Mouse (Mus musculus) CH12.LX (cell line): ENCODE results near the gene Dnajc6. TPM values are rescaled to one million over a fixed set of nuclear protein-coding genes. Genes with fewer than 3 reads are reported as not detected.

ENCODE experiments used
- DNase-seq: peaks from one replicate; pipeline ENCODE4 v3.0.0-alpha.2; 2013; ENCODE audit errors: extremely low read depth
- H3K27ac ChIP-seq: 2 replicates; pipeline ENCODE4 v1.5.1; 2012; ENCODE audit warnings: low read depth, mild to moderate bottlenecking, control low read depth, moderate library complexity; ENCODE audit not compliant: insufficient read depth
- H3K27me3 ChIP-seq: replicated peaks from 2 replicates; pipeline ENCODE3; 2012; ENCODE audit warnings: inconsistent platforms
- H3K36me3 ChIP-seq, 2 experiments: replicated peaks in 1 of 2; 2 replicates each; pipeline versions ENCODE3 to v1.6.1; 2012; ENCODE audit warnings: inconsistent platforms in 1 of 2, low read length in 1 of 2, mild to moderate bottlenecking in 1 of 2, mixed read lengths in 1 of 2, moderate library complexity in 1 of 2; ENCODE audit not compliant: control insufficient read depth in 1 of 2, insufficient read depth in 1 of 2
- H3K4me1 ChIP-seq, 2 experiments: 2 replicates each; pipeline ENCODE4 v1.6.1; 2012; ENCODE audit warnings: inconsistent platforms in 1 of 2, moderate library complexity in 1 of 2; ENCODE audit not compliant: insufficient read depth in 2 of 2, control insufficient read depth in 1 of 2
- H3K4me2 ChIP-seq: 2 replicates; pipeline ENCODE4 v1.6.1; 2012; ENCODE audit warnings: low read depth, mild to moderate bottlenecking, control low read depth; ENCODE audit not compliant: poor library complexity, insufficient read depth, severe bottlenecking
- H3K4me3 ChIP-seq, 3 experiments: fragments of 150-350 bp in 1 of 3; sonication (generic) in 1 of 3; replicated peaks in 1 of 3; 2 replicates each; pipeline versions ENCODE3 to v1.5.1; 2011 to 2012; ENCODE audit warnings: low read depth in 2 of 3, low read length in 2 of 3, mild to moderate bottlenecking in 2 of 3, moderate library complexity in 2 of 3, control low read depth in 1 of 3, improper control_type of control experiment in 1 of 3, inconsistent platforms in 1 of 3, mixed read lengths in 1 of 3; ENCODE audit not compliant: poor library complexity in 1 of 3
- H3K79me2 ChIP-seq: replicated peaks from 2 replicates; pipeline ENCODE4 v1.6.1; 2012; ENCODE audit warnings: mild to moderate bottlenecking, moderate library complexity; ENCODE audit not compliant: control insufficient read depth, poor library complexity, insufficient read depth, severe bottlenecking; ENCODE audit errors: extremely low read depth
- H3K9ac ChIP-seq: 2 replicates; pipeline ENCODE4 v1.6.1; 2012; ENCODE audit warnings: low read depth, mild to moderate bottlenecking, control low read depth, moderate library complexity; ENCODE audit not compliant: insufficient read depth
- H3K9me3 ChIP-seq: replicated peaks from 2 replicates; pipeline ENCODE3; 2012; ENCODE audit warnings: low read length, inconsistent platforms, mixed read lengths
- CHD2 ChIP-seq: IDR thresholded peaks from 2 replicates; pipeline ENCODE4 v1.6.1; 2011; ENCODE audit warnings: low read length, improper control_type of control experiment
- CTCF ChIP-seq, 2 experiments: IDR thresholded peaks in 1 of 2; conservative IDR thresholded peaks in 1 of 2; 2 replicates each; pipeline ENCODE4 v1.5.1; 2011 to 2012; ENCODE audit warnings: low read depth in 2 of 2, low read length in 2 of 2, improper control_type of control experiment in 1 of 2, inconsistent platforms in 1 of 2, mild to moderate bottlenecking in 1 of 2, moderate library complexity in 1 of 2
- E2F4 ChIP-seq: IDR thresholded peaks from 2 replicates; pipeline ENCODE4 v1.6.1; 2011; ENCODE audit warnings: low read depth, low read length, improper control_type of control experiment; ENCODE audit not compliant: insufficient replicate concordance
- ELF1 ChIP-seq: IDR thresholded peaks from 2 replicates; pipeline ENCODE4 v1.6.1; 2014; ENCODE audit warnings: low read depth, mild to moderate bottlenecking, inconsistent platforms, low read length, improper control_type of control experiment
- EP300 ChIP-seq: IDR thresholded peaks from 2 replicates; pipeline ENCODE4 v1.6.1; 2011; ENCODE audit warnings: low read length, improper control_type of control experiment
- GABPA ChIP-seq: IDR thresholded peaks from 2 replicates; pipeline ENCODE4 v1.6.1; 2012; ENCODE audit warnings: low read depth, low read length, improper control_type of control experiment, inconsistent platforms; ENCODE audit not compliant: insufficient replicate concordance
- HCFC1 ChIP-seq: IDR thresholded peaks from 2 replicates; pipeline ENCODE4 v1.6.1; 2012; ENCODE audit warnings: low read depth, mild to moderate bottlenecking, inconsistent platforms, low read length, improper control_type of control experiment
- IRF4 ChIP-seq: IDR thresholded peaks from 2 replicates; pipeline ENCODE4 v1.6.1; 2014; ENCODE audit warnings: low read depth, mild to moderate bottlenecking, inconsistent platforms, low read length, improper control_type of control experiment
- MAFK ChIP-seq: IDR thresholded peaks from 2 replicates; pipeline ENCODE4 v1.6.1; 2011; ENCODE audit warnings: low read length, improper control_type of control experiment; ENCODE audit not compliant: insufficient replicate concordance
- MAZ ChIP-seq: IDR thresholded peaks from 2 replicates; pipeline ENCODE4 v1.6.1; 2012; ENCODE audit warnings: low read depth, mild to moderate bottlenecking, inconsistent platforms, low read length, improper control_type of control experiment, moderate library complexity
- MXI1 ChIP-seq: IDR thresholded peaks from 2 replicates; pipeline ENCODE4 v1.6.1; 2011; ENCODE audit warnings: mild to moderate bottlenecking, low read depth, low read length, improper control_type of control experiment
- PAX5 ChIP-seq: IDR thresholded peaks from 2 replicates; pipeline ENCODE4 v1.6.1; 2012; ENCODE audit warnings: low read length, inconsistent platforms, mixed read lengths
- POLR2AphosphoS2 ChIP-seq: IDR thresholded peaks from 2 replicates; pipeline ENCODE4 v1.6.1; 2011; ENCODE audit warnings: low read depth, low read length, improper control_type of control experiment
- RCOR1 ChIP-seq: conservative IDR thresholded peaks from 2 replicates; pipeline ENCODE4 v1.6.1; 2012; ENCODE audit warnings: low read depth, mild to moderate bottlenecking, inconsistent platforms, low read length, improper control_type of control experiment
- SIN3A ChIP-seq: IDR thresholded peaks from 2 replicates; pipeline ENCODE4 v1.6.1; 2012; ENCODE audit warnings: low read length, improper control_type of control experiment, inconsistent platforms
- TBP ChIP-seq: conservative IDR thresholded peaks from 2 replicates; pipeline ENCODE4 v1.6.1; 2011; ENCODE audit warnings: low read depth, low read length, improper control_type of control experiment
- UBTF ChIP-seq: IDR thresholded peaks from 2 replicates; pipeline ENCODE4 v1.6.1; 2012; ENCODE audit warnings: low read depth, mild to moderate bottlenecking, inconsistent platforms, low read length, improper control_type of control experiment, moderate library complexity
- USF2 ChIP-seq: conservative IDR thresholded peaks from 2 replicates; pipeline ENCODE4 v1.6.1; 2011; ENCODE audit warnings: low read depth, low read length, improper control_type of control experiment
- dilution Hi-C: fragments of 300-500 bp; cut with MboI; formaldehyde crosslinking; loops from 2 replicates; pipeline ENCODE4 v1.14.3; 2020; ENCODE audit warnings: low sequenced_read_pairs; ENCODE audit not compliant: extremely low pct_unique_long_range_greater_than_20kb, extremely low pct_ligation_motif_present
- in situ Hi-C: fragments of 300-500 bp; cut with MboI; formaldehyde crosslinking; loops from 3 replicates; pipeline ENCODE4 v1.14.3; 2019; ENCODE audit warnings: low sequenced_read_pairs, low pct_ligation_motif_present, low pct_unique_long_range_greater_than_20kb, mixed read lengths
- polyA plus RNA-seq: library from polyadenylated mRNA; unstranded; fragments of >175 nt; gene quantifications from 2 replicates; pipeline ENCODE4 v1.2.1, GENCODE M21; 2012; ENCODE audit warnings: low read depth; ENCODE audit not compliant: insufficient read length
- total RNA-seq, 2 experiments: library from RNA; depleted of rRNA; stranded (reverse); fragments of 300-350 nt in 1 of 2; fragments of >200 nt in 1 of 2; gene quantifications; 2 replicates each; pipeline ENCODE4 v1.2.3; 2012 to 2014

Gene Dnajc6
- total and polyA plus RNA-seq, 3 experiments = not detected

DNA sequence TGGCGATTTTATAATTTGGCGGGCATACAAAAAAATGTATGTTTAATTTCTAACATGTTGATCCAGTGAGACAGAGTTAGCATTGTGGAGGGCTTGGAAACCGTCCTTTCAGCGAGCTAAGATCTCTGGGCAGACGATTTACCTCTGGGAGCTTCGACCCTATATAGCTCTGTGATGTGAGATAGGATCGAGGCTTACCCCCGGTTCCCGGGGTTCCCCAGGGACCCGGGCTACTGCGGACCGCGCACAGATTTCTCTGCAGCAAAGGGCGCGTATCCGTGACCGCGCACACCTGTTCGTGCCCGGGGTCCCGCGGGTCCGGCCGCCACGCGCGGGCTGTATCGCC lies 287 bp upstream of the Dnajc6 start:
- DNase-seq = no peak
- no peak for TF ChIP-seq E2F4
- no peak for TF ChIP-seq MAFK
- no peak for TF ChIP-seq UBTF
- TF ChIP-seq TBP = no peak
- TF ChIP-seq EP300 = no peak
- TF ChIP-seq ELF1 = no peak
- no peak for TF ChIP-seq HCFC1
- no peak for TF ChIP-seq SIN3A
- Histone ChIP-seq H3K27me3 (no peaks in the 10 kb centered on the region), H3K27ac (no peak overlapping the region), H3K4me1 (no peaks in the 10 kb centered on the region), H3K36me3 (no peaks in the 10 kb centered on the region), H3K4me3 (no peak overlapping the region), H3K9ac (no peak overlapping the region), H3K9me3 (peaks cover 3% of the 10 kb centered on the region), H3K4me2 (no peak overlapping the region), H3K79me2 (no peaks in the 10 kb centered on the region)
- dilution Hi-C loops (no loop called here), in situ Hi-C loops (no loop called here)

GRCm38 (mm10) chr4:101497336-101497735 lies 888 bp downstream of the Dnajc6 start:
- Histone ChIP-seq H3K27ac (no peak overlapping the region), H3K4me1 (no peaks in the 10 kb centered on the region), H3K4me3 (no peak overlapping the region), H3K4me2 (no peak overlapping the region), H3K79me2 (no peaks in the 10 kb centered on the region), H3K27me3 (no peaks in the 10 kb centered on the region), H3K9me3 (peaks cover 3% of the 10 kb centered on the region), H3K9ac (no peak overlapping the region), H3K36me3 (no peaks in the 10 kb centered on the region)
- DNase-seq = no peak
- in situ Hi-C loops (no loop called here), dilution Hi-C loops (no loop called here)
- TF ChIP-seq CTCF (conservative IDR thresholded peaks at IDR 0.05 in 1 of 2, IDR thresholded peaks at IDR 0.05 in 1 of 2; ENCODE audit: low read depth in 2 of 2, low read length in 2 of 2) (no peak), MAZ (no peak), E2F4 (no peak), IRF4 (no peak), CHD2 (no peak), MXI1 (no peak), SIN3A (no peak), UBTF (no peak), GABPA (no peak), USF2 (no peak), PAX5 (no peak), POLR2AphosphoS2 (no peak), RCOR1 (no peak)
